Mouse (Mus musculus) thymus, postnatal 14 days (tissue): ENCODE results near the gene Plcb1.
"Not testable (repeated sequence)": the region's sequence is repeated elsewhere in the genome, so short reads cannot be mapped to it uniquely, and the experiment has no call there.

ENCODE experiments used
- DNase-seq: peaks from one replicate; pipeline ENCODE4 v3.0.0; 2021

Plcb1 gene

GRCm38 (mm10) chr2:134976796-134977330, 191.0 kb downstream of the Plcb1 start:
- no peak for DNase-seq

GRCm38 (mm10) chr2:134977641-134978040, 191.8 kb downstream of the Plcb1 start:
- DNase-seq, result no peak

GRCm38 (mm10) chr2:134981394-134981793, 195.5 kb downstream of the Plcb1 start:
- no peak for DNase-seq

GRCm38 (mm10) chr2:134984884-134985283, 199.0 kb downstream of the Plcb1 start:
- no peak for DNase-seq

GRCm38 (mm10) chr2:134987978-134988377, 202.1 kb downstream of the Plcb1 start:
- DNase-seq, result no peak

- DNase-seq, result no peak
These were observed 203.9 kb downstream of the Plcb1 start for GRCm38 (mm10) chr2:134989650-134990292.

- DNase-seq, result peak; percentile 3
These were observed 221.3 kb downstream of the Plcb1 start for GRCm38 (mm10) chr2:135007134-135007533.

GRCm38 (mm10) chr2:135007885-135008284, 222.0 kb downstream of the Plcb1 start:
- DNase-seq, result not testable (repeated sequence)

GRCm38 (mm10) chr2:135010371-135010770, 224.5 kb downstream of the Plcb1 start:
- no peak for DNase-seq

- DNase-seq, result no peak
These were observed 229.6 kb downstream of the Plcb1 start for GRCm38 (mm10) chr2:135015501-135015900.

- DNase-seq, result peak; percentile 26
These were observed 232.4 kb downstream of the Plcb1 start for GRCm38 (mm10) chr2:135018275-135018674.

GRCm38 (mm10) chr2:135018708-135019107, 232.8 kb downstream of the Plcb1 start:
- DNase-seq, result no peak

- no peak for DNase-seq
These were observed 233.7 kb downstream of the Plcb1 start for GRCm38 (mm10) chr2:135019588-135019987.

- DNase-seq, result no peak
These were observed 243.4 kb downstream of the Plcb1 start for GRCm38 (mm10) chr2:135029288-135029687.

GRCm38 (mm10) chr2:135029700-135030099, 243.8 kb downstream of the Plcb1 start:
- no peak for DNase-seq

- DNase-seq, result no peak
These were observed 249.9 kb downstream of the Plcb1 start for GRCm38 (mm10) chr2:135035640-135036260.

- no peak for DNase-seq
These were observed 262.9 kb downstream of the Plcb1 start for GRCm38 (mm10) chr2:135048791-135049190.

GRCm38 (mm10) chr2:135049283-135049682, 263.4 kb downstream of the Plcb1 start:
- DNase-seq, result no peak

- no peak for DNase-seq
These were observed 265.8 kb downstream of the Plcb1 start for GRCm38 (mm10) chr2:135051540-135052288.

- DNase-seq, result no peak
These were observed 267.5 kb downstream of the Plcb1 start for GRCm38 (mm10) chr2:135053391-135053790.

- DNase-seq, result no peak
These were observed 281.6 kb downstream of the Plcb1 start for GRCm38 (mm10) chr2:135067419-135067818.

- DNase-seq, result no peak
These were observed 285.5 kb downstream of the Plcb1 start for GRCm38 (mm10) chr2:135071349-135071748.

GRCm38 (mm10) chr2:135072503-135072902, 286.6 kb downstream of the Plcb1 start:
- DNase-seq, result no peak

GRCm38 (mm10) chr2:135073014-135073413, 287.1 kb downstream of the Plcb1 start:
- no peak for DNase-seq
